Mouse (Mus musculus) gastrocnemius, postnatal 4 days (tissue): ENCODE measurements around the gene Btbd16. TPM values are rescaled to one million over a fixed set of nuclear protein-coding genes. Genes with fewer than 3 reads are reported as not detected.

ENCODE experiments used
- DNase-seq, 2 experiments: peaks; one replicate each; pipeline ENCODE4 v3.0.0; 2021 to 2022; ENCODE audit warnings: low spot score in 2 of 2, mixed read lengths in 2 of 2
- total RNA-seq, 2 experiments: library from RNA; stranded (reverse); gene quantifications; 2 replicates each; pipeline ENCODE4 v1.2.3; 2021

Gene Btbd16
- total RNA-seq, 2 experiments from 2014 or later: 0.10 TPM; not detected in 1

DNA sequence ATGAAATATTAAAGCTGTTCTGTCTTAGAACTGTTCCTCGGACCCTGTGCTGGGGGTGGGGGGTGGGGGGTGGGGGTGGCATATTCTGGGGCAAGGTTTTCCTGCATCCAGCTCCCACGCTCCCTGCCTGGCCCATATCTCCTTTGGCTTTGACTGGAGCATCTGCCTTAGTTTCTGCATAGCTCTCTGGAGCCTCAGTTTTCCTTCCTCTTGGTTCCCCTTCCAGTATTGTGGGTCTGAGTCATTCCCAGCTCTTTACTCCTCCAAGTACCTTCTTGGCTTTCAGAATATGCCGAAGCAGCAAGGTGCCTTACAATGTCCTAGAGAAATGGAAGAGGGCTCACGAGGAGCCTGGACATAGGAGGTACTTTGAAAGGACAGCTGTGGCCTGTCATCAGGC lies 36.4 kb downstream of the Btbd16 start:
- DNase-seq: no peak

DNA sequence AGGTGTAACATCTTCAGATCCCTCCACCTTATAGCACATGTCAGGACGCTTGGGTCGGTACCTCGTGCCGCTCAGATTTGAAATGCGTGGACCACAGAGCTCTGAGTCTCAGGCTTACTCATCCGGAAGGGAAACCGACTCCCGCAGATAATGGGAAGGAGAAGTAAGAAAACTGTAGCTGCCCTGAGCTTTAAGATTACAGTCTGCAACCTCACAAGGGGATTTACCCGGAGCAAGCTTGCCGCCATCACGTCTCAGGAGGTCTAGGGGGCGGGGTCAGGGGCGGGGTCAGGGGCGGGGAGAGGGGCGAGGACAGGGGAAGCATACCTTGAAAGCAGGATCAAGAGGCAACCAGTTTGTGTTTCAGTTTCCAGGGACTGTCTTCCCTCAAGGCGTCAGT lies 38.5 kb downstream of the Btbd16 start:
- DNase-seq: no peak

DNA sequence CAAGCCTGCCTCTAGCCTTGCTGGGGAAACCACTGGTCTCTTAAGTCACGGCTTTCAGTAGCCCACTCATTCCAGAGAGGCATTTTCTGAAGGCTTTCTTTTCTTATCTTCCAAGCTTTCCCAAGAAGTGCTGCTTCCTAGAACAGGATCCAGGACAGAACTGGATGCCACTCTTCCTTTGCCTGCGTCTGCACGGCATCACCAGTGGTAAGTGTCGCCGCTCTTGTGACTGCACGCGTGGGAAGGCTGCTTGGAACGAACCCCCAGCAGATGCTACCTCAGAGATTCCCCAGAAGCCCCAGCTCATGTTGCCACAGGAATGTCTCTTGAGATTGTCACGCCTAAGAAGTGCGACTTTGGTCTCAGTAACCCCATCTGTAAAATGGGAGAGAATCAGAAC lies 41.7 kb downstream of the Btbd16 start:
- DNase-seq: no peak

DNA sequence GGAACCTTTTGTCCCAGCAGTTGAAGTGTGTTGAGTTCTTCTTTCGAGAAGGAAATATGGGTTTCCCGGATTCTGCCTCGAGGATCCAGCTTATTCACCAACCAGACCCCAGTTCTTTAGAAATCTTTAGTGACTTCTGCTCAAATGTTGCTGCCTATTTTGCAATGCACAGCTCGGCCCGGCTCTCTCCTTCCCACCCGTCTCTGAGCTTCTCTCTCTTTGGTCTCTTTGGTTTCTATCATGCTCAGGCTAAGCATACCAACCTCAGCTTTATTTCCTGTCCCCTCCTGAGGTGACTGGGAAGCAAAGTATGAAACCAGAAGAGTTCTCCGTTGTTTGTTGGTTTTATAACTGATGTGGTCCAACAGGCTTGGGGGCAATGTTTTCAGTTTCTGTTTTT lies 42.4 kb downstream of the Btbd16 start:
- no peak for DNase-seq

DNA sequence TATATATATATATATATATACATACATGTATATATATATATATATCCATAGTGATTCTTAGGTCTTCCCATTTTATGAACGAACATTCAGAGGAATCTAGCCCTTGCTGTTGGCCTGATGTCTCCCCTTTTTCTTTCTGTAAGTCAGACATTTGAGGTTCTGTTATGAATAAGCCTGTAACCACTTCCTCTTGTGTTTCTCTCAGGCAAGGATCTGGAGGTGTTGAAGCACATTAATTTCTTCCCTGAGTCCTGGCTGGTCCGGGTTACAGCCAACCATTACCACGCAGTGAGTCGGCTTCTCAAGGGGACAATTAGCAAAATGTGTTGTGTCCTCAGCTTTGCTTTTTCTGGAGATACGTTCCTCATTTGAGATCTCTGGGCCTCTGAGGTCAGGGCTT lies 44.9 kb downstream of the Btbd16 start:
- DNase-seq: no peak

DNA sequence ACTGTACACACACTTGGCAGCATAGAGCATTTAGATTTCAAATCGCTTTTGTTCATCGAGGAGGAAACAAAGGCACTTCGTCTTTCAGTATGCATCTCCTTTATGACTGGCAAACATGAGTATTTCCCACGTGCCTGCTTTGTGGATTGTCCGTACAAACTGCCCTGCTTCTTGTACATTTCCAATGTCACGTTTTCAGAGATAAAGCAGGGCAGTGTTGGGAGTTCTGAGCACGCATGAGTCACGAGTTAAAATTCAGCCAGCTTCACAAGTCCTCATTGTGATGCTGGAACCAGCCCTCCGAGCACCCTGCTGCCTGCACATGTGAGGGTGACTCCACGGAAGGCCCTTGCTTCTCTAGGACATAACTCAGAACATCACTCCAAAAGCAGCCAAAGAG lies 45.8 kb downstream of the Btbd16 start:
- no peak for DNase-seq

DNA sequence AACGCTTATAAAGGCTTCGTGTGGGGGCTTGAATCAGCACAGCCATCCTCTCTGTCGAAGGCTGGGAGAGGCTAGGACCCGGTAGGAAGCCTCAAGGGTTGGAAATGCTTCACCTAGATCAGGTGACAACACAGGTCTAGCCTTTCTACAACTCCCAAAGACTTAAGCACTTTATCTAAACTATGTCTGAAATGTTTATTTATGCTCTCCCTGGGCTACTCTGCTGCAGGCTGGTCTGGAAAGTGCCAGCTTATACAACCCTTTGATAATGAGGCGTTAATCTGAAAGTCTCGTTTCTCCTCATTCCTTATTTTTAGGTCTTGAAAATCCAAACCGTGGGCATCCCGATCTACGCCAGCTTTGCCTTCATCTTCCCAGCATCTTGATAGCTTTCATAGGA lies 50.1 kb downstream of the Btbd16 start:
- DNase-seq: no peak

DNA sequence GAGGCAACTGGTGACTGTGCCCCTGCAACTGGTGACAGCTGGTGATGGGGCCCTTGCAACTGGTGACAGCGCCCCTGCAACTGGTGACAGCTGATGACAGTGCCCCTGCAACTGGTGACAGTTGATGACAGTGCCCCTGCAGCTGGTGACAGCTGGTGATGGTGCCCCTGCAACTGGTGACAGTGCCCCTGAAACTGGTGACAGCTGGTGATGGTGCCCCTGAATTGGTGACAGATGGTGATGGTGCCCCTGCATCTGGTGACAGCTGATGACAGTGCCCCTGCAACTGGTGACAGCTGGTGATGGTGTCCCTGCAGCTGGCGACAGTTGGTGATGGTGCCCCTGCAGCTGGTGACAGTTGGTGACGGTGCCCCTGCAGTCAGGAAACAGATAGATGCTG lies 52.5 kb downstream of the Btbd16 start:
- no peak for DNase-seq

DNA sequence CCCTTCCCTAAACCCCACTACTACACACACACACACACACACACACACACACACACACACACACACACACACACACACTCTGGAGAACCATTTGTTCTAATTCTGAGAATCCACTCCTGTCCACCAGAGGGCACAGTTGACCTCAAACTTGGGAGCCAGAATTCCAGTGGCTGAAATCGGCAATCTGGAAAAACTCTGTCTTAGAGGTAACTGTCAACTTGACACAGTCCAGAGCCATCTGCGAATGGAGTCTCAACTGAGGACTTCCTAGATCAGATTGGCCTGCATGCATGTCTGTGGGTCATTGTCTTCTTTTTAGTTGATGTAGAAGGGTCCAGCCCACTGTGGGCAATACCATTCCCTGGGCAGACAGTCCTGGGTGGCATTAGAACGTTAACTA lies 53.6 kb downstream of the Btbd16 start:
- peak in 1 of 2 experiments; percentile 56 for DNase-seq

DNA sequence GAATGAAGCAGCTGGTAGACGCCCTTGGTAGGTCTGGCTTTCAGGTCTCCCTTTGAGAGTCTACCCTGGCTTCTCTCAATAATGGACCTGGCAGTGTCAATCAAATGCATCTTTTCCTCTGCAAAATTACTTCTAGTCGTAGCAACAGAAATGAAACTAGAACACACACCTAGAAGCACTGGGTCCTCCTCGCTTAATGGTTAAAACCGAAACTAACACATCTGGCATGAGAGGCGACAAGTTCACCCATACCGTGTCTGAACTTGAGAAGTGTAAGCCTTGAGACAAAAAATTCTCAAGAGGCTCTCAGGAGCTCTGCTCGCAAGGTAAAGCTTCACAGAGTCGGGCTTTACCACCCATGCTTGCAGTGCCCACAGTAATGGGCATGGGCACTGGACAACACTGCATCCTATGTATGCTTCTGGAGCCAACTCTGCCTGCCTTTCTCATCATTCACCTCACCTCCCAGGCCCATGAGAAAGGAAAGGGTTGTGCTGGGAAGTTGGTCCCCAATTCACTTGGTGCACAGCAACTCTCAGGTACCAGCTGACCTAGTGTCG lies 54.1 kb downstream of the Btbd16 start:
- DNase-seq: no peak

DNA sequence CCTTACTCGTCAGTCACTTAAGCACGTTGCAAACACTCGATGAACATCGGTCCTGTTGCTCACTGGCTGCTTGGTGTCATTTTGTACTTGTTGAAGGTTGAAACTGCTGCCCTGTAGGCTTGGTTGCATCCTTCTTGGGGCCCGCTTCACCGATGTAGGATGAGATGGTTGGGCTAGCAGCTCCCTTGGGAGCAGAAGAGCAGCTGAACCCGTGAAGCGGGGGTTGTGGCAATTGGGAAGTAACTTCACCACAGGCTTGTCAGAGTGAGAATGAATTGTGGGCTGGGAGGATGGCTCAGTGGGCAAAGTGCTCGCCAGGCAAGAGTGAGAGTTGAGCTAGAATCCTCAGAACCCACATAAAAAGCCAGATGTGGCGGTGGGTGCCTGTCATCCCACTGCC lies 54.6 kb downstream of the Btbd16 start:
- no peak for DNase-seq

DNA sequence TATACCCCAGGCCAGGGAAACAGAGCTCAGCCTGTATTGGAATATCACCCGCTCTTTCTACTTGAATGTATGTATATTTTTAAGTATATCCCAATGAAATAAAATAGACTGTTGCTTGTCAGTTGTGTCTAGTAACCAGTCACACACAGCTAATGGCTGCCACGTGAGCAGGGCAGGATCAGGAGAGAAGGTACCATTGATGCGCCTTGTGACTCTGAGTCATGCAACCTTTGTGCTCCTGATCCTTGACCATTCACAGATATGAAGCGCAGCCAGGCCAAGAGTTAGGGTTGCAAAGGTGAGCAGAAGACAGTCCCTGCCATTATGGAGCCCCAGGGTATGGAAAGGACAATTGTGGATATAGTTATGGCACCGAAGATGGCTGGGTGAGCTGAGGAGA lies 57.7 kb downstream of the Btbd16 start:
- no peak for DNase-seq

DNA sequence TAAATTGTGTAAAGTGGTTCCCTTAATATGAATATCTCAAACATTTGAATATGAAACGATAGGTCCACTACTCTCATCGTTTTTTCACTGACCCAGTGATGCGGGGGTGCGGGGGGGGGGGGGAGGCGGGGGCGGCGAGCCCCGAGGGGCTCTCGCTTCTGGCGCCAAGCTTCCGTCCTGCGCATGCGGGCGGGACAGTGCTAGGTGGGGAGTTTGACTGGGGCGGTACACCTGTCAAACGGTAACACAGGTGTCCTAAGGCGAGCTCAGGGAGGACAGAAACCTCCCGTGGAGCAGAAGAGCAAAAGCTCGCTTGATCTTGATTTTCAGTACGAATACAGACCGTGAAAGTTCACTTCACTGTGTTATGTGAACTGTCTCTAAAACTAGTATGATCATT lies 60.4 kb downstream of the Btbd16 start:
- peak in 1 of 2 experiments; percentile 64 for DNase-seq

DNA sequence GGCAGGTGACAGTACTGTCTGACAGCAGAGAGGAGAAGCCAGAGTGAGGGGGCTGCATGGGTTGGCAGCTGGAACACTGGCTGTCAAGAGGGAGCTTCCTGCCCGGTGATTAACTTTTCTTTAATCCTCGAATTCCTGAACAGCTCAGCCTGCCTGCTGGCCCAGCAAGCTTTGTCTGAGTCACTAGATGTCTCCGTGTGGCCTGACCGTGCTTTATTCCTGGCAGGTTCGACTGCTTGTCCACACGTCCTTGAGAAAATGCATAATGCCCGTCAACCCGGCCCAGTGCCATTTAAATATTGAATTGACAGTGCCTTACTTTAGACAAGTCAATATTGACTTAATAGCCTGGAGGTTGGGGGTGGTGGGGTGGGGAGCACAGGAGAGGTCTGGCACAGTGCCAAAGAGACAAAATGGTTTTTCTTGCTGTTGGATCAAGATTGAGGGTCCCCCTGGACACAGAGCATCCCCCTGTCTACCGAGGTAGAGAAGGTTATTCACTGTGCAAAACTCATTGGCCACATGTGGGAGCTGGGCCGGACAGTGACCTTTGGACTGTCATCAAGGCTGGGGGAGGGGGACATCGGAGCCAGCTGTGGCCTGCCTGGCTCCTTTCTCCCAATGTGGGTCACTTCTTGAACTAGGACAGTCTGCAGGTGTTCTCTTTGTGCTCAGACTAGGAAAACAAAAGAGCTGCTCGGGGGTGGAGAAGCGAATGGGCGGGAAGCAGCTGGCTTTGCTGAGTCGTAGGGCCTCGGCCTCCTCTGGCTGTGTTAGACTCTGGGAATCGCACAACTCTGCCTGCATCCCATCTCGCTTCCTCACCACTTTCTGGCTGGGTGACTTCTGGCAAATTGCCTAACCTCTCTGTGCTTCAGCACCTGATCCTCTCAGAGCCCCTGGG lies 61.3 kb downstream of the Btbd16 start:
- DNase-seq: peak in 1 of 2 experiments; percentile 33

DNA sequence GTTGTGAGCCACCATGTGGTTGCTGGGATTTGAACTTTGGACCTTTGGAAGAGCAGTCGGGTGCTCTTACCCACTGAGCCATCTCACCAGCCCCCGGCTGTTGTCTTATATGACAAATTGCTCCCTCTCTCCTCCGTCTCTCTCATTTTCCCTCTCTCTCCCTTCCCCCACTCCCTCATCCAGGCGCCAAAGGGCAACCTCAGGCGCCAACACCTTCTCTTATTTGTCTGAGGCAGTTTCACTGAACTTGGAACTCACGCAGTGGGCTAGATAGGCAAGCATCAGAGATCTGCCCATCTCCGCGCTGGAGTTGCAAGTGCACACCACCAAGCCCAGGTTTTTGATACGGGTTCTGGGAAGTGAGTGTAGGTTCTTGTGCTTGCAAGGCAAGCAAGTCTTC lies 62.2 kb downstream of the Btbd16 start:
- DNase-seq: no peak

DNA sequence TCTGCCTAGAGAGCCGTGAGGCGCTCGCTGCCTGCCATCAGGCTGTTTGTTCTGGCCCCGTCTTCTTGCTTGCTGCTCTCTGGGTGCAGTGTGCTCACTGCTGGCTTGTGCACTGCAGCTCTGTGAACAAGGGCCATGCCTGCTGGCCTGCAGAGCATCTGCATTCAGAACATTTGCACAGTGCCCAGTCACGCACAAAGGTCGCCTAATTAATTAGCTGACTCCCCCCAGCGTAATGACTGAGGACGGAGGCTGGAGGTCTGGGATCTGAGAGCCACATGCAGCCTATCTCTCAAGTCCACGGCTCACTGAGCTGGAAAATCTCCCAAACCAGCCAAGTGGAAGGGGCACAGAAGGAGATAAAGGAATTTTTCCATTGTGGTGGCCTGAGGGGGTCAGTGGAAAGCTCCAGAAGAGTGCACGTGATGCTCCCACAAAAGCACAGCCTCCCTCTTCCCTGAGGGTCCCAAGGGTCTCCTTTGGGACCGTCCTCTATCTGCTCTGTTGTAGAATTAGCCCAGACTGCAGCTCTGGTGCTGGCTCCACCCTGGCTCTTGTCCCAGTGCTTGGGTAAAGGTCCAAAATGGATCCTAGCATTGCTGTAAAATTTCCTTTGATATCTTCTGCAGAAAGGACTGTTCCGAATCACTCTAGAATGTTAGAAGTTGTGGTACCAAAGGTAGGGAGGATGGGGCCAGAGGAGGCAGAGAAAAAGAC lies 64.2 kb downstream of the Btbd16 start:
- no peak for DNase-seq

DNA sequence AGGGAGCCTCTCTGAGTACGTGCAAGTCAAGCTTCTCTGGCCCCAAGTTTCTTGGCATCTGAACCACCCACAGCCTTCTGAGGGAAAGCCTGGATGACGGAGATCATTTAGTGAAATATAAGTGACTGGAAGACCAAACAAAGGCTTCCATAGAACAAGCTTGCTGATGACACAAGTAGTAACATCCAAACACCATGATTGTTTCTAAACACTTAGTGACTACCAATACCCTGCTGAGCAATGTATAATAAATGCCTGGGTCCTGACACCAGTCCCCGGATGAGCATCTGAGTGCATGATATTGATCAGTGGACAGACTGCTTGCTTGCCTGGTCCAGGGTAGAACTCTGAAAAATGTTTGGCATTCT lies 64.8 kb downstream of the Btbd16 start:
- no peak for DNase-seq

DNA sequence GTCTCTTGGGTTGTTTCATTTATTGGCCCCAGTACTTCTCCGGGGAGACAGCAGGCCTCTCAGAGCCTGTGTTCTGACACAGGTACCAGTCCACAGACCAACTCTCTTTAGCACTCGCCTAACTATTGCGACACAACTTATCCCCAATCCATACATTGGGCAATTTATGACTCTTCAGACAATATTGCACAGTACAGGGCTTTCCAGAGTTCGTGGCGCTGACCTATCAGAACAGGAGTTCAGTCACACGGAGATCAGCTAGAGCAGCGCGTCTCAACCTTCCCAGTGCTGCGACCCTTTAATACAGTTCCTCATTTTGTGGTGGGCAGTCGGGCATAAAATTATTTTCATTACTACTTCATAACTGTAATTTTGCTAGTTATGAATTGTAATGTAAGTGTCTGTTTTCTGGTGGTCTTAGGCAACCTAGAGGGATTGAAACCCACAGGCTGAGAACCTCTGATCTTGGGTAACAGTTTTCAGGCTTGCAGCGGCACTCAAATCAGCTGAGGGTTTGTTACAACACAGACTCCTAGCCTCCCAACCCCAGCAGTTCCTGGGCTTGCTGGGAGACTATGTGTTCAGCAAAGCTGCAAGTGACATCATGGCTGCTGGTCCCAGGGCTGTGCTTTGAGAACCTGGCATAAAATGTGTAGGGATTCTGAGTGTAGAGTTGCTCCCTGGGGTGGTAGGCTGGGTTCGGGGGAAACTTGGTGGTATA lies 65.7 kb downstream of the Btbd16 start:
- no peak for DNase-seq

DNA sequence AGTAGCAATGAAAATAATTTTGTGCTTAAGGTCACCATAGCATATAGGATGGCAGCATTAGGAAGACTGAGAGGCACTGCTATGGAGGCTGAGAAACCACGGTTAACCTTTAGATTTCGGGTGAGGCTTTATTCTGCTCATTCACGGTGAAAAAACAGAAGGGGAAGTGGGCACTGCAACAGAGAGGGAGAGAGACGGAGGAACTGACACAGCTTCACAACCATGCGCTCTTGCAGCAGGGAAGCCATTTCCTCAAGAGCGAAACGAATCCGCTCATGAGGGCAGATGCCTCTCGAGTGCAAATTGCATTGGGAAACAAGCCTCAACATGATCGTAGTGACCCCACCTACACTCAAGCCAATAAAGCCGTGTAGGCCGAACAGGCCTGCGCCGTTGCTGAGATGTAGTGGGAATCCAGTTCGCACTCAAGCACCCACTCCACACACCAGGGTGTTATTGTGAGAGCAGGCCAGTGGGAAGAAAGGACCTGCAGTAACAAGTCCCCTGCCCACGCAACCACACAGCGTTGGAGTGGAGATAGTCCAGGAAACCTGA lies 73.4 kb downstream of the Btbd16 start:
- DNase-seq: no peak

DNA sequence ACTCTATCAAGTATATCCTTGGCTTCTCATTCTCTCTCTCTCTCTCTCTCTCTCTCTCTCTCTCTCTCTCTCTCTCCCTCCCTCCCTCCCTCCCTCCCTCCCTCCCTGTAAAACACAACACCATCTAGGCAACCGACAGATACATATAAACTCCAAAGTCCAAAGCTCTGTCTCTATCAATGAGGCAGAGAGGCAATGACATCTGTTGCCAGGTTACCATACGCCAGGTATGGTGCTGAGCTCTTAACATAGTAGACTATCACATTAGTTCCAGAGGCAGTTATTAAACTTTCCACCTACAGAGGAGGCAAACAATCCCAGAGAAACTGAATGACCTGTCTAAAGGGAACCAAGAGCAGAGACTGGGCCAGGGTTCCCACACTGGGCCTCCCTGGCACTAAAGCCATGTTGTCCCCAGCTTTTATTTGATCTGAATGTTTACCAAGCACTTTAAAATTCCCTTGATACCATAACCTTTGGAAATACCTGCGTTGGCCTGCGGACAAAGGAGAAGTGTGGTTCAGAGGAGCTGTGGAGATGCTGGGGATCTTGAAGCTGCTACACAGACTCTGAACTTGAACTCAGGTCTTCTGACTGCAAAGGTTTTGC lies 80.9 kb downstream of the Btbd16 start:
- DNase-seq: no peak

DNA sequence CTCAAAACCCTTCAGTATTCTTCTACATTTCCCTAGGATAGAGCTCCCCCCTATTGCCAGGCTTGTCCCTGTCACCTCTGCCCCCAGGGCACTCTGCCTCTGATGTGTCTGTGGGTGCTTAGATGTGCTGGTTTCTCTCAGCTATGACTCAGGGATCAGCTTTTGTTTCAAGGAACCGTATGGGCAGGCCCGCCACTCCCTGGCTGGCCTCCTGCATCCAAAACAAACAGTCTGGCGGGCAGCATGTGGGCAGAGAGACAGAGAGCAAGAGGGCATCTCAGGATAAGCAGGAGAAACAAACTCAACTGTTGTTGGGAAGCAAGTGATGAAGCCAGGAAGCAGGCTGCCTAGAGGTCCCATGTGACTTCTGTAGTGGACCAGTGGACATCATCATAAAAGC lies 81.8 kb downstream of the Btbd16 start:
- no peak for DNase-seq
